Mouse (Mus musculus) forebrain, embryonic 14.5 days (tissue): Measurements from ENCODE around the gene Ghdc. TPM values are rescaled to one million over a fixed set of nuclear protein-coding genes. Genes with fewer than 3 reads are reported as not detected.

ENCODE experiments used
- ATAC-seq: fragments of 200-750 bp; cut with Nextera tagmentation; 2 replicates; pipeline ENCODE4 v1.8.0; 2017; ENCODE audit warnings: mild to moderate bottlenecking, moderate library complexity
- DNase-seq: peaks from one replicate; pipeline ENCODE4 v3.0.0-alpha.2; 2015; ENCODE audit warnings: low spot score
- H3K27ac ChIP-seq: fragments of 300-500 bp; sonication (generic); 2 replicates; pipeline ENCODE4 v1.5.1; 2014; ENCODE audit warnings: low read depth, mild to moderate bottlenecking, control low read depth, low read length, moderate library complexity
- H3K27me3 ChIP-seq: fragments of 300-500 bp; sonication (generic); replicated peaks from 2 replicates; pipeline ENCODE4 v1.6.1; 2014; ENCODE audit warnings: low read length, control low read depth, mixed read lengths; ENCODE audit not compliant: control insufficient read depth, insufficient read depth
- H3K36me3 ChIP-seq: fragments of 300-500 bp; sonication (generic); 2 replicates; pipeline ENCODE4 v1.6.1; 2014; ENCODE audit warnings: low read length, control low read depth; ENCODE audit not compliant: control insufficient read depth, insufficient read depth
- H3K4me1 ChIP-seq: fragments of 300-500 bp; sonication (generic); 2 replicates; pipeline ENCODE4 v1.6.1; 2014; ENCODE audit warnings: antibody characterized with exemption, low read length, control low read depth; ENCODE audit not compliant: control insufficient read depth, insufficient read depth
- H3K4me2 ChIP-seq: fragments of 300-500 bp; sonication (generic); 2 replicates; pipeline ENCODE4 v1.6.1; 2014; ENCODE audit warnings: mild to moderate bottlenecking, control low read depth, low read length
- H3K4me3 ChIP-seq: fragments of 300-500 bp; sonication (generic); 2 replicates; pipeline ENCODE4 v1.5.1; 2014; ENCODE audit warnings: low read depth, low read length, control low read depth
- H3K9ac ChIP-seq: fragments of 300-500 bp; sonication (generic); 2 replicates; pipeline ENCODE4 v1.6.1; 2014; ENCODE audit warnings: mild to moderate bottlenecking, low read length, control low read depth, moderate library complexity
- H3K9me3 ChIP-seq: fragments of 300-500 bp; sonication (generic); replicated peaks from 2 replicates; pipeline ENCODE4 v1.6.1; 2016; ENCODE audit warnings: low read length, control low read depth, mixed read lengths; ENCODE audit not compliant: control insufficient read depth
- WGBS: fragments of 180-500 bp; shearing (Covaris S2); extraction: QIAGEN DNeasy Blood & Tissue Kit; methylation state at CpG from one replicate; pipeline ENCODE4 v1.1.7; 2014; 5-methylcytosine and 5-hydroxymethylcytosine counted together
- polyA plus RNA-seq: library from polyadenylated mRNA; unstranded; fragments of >200 nt; fragmentation: Nextera tagmentation; extraction: Ambion mirVana; gene quantifications from 2 replicates; pipeline ENCODE4 v1.2.1, GENCODE M21; 2014

Ghdc gene
- polyA plus RNA-seq, 1 experiment from 2014 or later = 0.94 TPM

- Histone ChIP-seq H3K27me3 (no peaks in the 10 kb centered on the region), H3K4me1 (peaks cover 7% of the 10 kb centered on the region), H3K4me3 (no peak overlapping the region), H3K4me2 (no peak overlapping the region), H3K36me3 (peaks cover 5% of the 10 kb centered on the region; the same call in 1 of the 2 replicates), H3K9me3 (no peaks in the 10 kb centered on the region), H3K9ac (no peak overlapping the region), H3K27ac (no peak overlapping the region)
- DNase-seq (no peak), ATAC-seq (no peak)
- 92% methylated on average over 9 of the region's 9 CpGs for WGBS
These were observed 35.5 kb downstream of the Ghdc start for GRCm38 (mm10) chr11:100735134-100735865.

GRCm38 (mm10) chr11:100730477-100731205, 40.1 kb downstream of the Ghdc start:
- 90% methylated on average over 6 of the region's 6 CpGs for WGBS
- Histone ChIP-seq H3K4me1 (no peaks in the 10 kb centered on the region), H3K27me3 (no peaks in the 10 kb centered on the region)

DNA sequence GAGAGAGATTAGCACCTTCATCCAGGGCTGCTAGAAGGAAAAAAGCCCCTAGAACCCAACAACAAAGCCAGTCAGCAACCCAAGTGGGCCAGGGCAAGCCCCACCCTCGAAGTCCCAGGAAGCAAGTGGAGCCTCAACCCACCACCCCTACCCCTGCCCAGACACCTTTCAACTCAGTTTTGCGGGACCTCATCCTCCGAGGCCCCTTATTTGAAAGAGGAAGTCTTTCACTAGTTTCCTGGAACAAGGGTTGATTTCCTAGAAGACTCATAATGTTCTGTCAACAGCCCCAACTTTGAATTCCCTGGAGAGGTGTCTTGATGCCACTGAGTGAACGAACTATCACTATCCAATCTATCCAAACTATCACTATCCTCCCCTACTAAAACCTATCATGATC, 40.8 kb downstream of the Ghdc start:
- H3K36me3 ChIP-seq = peaks cover 15% of the 10 kb centered on the region; the same call in 1 of the 2 replicates
- DNase-seq = no peak
- WGBS = 93% methylated on average over 4 of the region's 4 CpGs
- H3K9ac ChIP-seq = no peak overlapping the region
- H3K27me3 ChIP-seq = no peaks in the 10 kb centered on the region
- H3K9me3 ChIP-seq = no peaks in the 10 kb centered on the region
- no peak overlapping the region for H3K4me3 ChIP-seq
- no peaks in the 10 kb centered on the region for H3K4me1 ChIP-seq
- H3K27ac ChIP-seq = no peak overlapping the region
- no peak overlapping the region for H3K4me2 ChIP-seq
- ATAC-seq = no peak

More at GRCm38 (mm10) chr11:100730477-100731205, 40.1 kb downstream of the Ghdc start:
- DNase-seq (no peak), ATAC-seq (no peak)
- H3K9me3 ChIP-seq = no peaks in the 10 kb centered on the region
- no peak overlapping the region for H3K27ac ChIP-seq
- H3K4me2 ChIP-seq = no peak overlapping the region
- no peak overlapping the region for H3K9ac ChIP-seq
- no peak overlapping the region for H3K4me3 ChIP-seq
- peaks cover 18% of the 10 kb centered on the region; the same call in 1 of the 2 replicates for H3K36me3 ChIP-seq

DNA sequence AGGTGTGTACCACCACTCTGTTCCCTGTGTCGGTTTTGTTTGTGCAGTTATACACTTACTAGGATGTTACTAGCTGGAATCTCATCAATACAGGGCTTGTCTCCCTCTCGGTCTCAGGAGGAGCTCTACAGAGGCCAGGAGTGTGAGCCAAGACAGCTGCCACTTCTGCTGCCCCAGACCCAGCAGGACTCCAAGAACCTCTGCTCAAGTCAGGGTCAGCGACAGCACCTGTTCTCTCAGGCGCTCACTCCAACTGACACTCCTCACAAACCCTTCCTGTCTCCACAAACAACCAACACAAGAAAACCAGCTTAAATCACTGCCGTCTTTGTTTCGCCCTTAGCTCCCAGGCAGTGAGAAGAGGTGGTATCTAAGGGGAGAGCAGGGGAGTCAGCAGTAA, 42.2 kb downstream of the Ghdc start:
- H3K27ac ChIP-seq = no peak overlapping the region
- DNase-seq (no peak), ATAC-seq (no peak)
- H3K27me3 ChIP-seq = no peaks in the 10 kb centered on the region
- no peak overlapping the region for H3K9ac ChIP-seq
- WGBS = 92% methylated on average over 6 of the region's 6 CpGs
- no peak overlapping the region for H3K4me2 ChIP-seq
- no peaks in the 10 kb centered on the region for H3K9me3 ChIP-seq
- H3K36me3 ChIP-seq = peaks cover 15% of the 10 kb centered on the region; the same call in 1 of the 2 replicates
- no peaks in the 10 kb centered on the region for H3K4me1 ChIP-seq
- H3K4me3 ChIP-seq = no peak overlapping the region

GRCm38 (mm10) chr11:100727201-100727600, 43.6 kb downstream of the Ghdc start:
- H3K36me3 ChIP-seq = 0 out of 2 replicates have a peak, but pooled peaks cover 13% of the 10 kb centered on the region
- H3K4me2 ChIP-seq = no peak overlapping the region
- H3K27me3 ChIP-seq = no peaks in the 10 kb centered on the region
- DNase-seq (no peak), ATAC-seq (no peak)
- no peaks in the 10 kb centered on the region for H3K4me1 ChIP-seq
- H3K27ac ChIP-seq = no peak overlapping the region
- H3K4me3 ChIP-seq = no peak overlapping the region
- H3K9ac ChIP-seq = no peak overlapping the region
- no peaks in the 10 kb centered on the region for H3K9me3 ChIP-seq
- WGBS = over 99% methylated on average over 3 of the region's 3 CpGs

DNA sequence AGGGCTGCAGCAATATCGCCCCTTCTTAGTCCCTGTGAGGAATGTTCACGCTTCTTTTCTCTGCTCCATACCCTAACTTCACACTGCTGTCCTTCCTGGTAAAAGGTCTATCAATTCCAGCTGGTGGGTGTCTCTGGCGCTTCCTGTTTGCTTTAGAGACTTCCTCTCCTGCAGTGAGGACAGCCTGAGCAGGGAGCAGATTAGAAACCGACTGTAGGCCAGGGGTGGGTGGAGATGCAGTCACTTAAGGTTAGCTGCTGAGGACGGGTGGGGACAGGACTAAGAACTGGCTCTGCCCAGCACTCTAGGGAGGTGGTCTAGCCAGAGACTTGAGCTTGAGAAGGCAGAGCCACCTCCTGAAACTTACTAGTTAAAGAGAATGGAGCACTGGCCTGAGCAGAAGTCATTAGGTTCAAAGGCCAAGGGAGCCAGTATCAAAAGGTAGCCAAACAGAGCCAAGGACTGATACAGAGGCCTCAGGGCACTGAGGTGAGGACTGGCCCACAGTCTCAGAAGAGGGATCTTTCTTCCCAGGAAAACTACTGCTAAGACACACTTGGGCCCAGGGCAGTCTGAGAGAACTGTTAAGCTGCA, 45.7 kb downstream of the Ghdc start:
- H3K4me1 ChIP-seq = no peaks in the 10 kb centered on the region
- no peaks in the 10 kb centered on the region for H3K9me3 ChIP-seq
- H3K27ac ChIP-seq = no peak overlapping the region
- DNase-seq (no peak), ATAC-seq (no peak)
- 0 out of 2 replicates have a peak, but pooled peaks cover 15% of the 10 kb centered on the region for H3K36me3 ChIP-seq
- H3K4me3 ChIP-seq = no peak overlapping the region
- 66% methylated on average over 5 of the region's 5 CpGs for WGBS
- H3K9ac ChIP-seq = no peak overlapping the region
- H3K27me3 ChIP-seq = no peaks in the 10 kb centered on the region
- no peak overlapping the region for H3K4me2 ChIP-seq

DNA sequence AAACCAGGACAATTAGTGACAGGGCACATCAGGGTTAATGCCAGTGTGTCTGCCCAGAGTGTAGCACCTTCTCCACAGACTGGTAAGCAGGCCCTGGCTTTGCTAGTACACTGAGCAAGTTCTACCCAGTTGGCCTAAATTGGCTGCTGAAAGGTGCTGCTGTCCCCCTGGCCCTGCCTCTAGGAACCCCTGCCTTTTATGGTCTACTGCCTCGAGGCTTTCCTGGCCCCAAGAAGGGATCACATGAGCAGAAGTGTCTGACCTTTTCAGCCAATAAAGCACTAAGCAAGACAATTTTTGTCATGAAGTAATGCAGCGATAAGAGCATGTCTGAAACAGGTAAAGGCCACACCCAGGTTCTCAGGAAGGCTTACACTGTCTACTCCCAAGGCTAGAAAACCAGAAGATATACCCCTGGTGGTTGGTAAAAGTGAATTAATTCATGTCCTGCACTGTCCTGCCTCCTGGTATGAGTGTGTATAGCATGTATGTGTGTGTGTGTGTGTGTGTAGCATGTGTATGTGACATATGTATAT, 48.2 kb downstream of the Ghdc start:
- H3K9ac ChIP-seq = no peak overlapping the region
- no peak overlapping the region for H3K4me3 ChIP-seq
- no peaks in the 10 kb centered on the region for H3K27me3 ChIP-seq
- ATAC-seq (no peak), DNase-seq (no peak)
- H3K27ac ChIP-seq = no peak overlapping the region
- no peaks in the 10 kb centered on the region for H3K9me3 ChIP-seq
- 73% methylated on average over 2 of the region's 2 CpGs for WGBS
- H3K4me2 ChIP-seq = no peak overlapping the region
- H3K36me3 ChIP-seq = peaks cover 24% of the 10 kb centered on the region
- H3K4me1 ChIP-seq = no peaks in the 10 kb centered on the region

DNA sequence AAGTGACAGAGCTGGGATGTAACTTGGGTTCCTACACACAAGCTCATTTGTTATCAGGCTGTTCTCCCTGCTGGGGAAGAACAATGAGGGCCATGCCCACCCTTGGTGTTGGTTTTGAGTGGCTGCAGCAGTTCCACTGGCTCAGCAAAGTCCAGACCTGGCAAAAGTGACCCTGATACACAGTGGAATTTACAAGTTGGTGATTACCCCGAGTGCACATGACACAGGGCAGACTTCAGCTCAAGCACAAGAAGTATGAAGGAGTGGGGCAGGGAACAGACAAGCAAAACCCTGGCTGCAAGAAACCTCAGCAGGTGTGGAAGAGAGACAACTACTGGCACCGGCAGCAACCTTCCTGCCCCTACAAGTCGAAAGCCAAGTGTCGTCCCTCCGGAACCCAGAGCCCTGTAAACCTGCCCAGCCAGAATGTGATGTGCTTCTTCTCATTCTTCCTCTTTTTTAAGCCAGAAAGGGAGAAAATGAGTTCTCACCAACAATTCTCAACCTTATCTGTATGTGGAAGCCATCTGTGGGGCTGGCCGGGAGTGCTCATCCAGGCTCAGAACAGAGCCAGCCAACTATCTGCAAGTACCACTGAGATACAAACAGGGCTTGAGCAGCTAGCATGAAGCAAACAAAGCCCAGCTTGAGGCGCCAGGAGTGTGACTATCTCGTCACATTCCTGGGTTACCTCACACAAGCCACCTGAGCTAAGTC, 48.8 kb downstream of the Ghdc start:
- Histone ChIP-seq H3K27ac (no peak overlapping the region), H3K4me3 (no peak overlapping the region), H3K9ac (no peak overlapping the region; the same call in 1 of the 2 replicates), H3K36me3 (peaks cover 30% of the 10 kb centered on the region), H3K4me1 (no peaks in the 10 kb centered on the region), H3K9me3 (no peaks in the 10 kb centered on the region), H3K27me3 (no peaks in the 10 kb centered on the region), H3K4me2 (no peak overlapping the region)
- no peak for DNase-seq
- 62% methylated on average over 8 of the region's 8 CpGs for WGBS
- ATAC-seq = no peak
